Mouse (Mus musculus) heart, postnatal 0 days (tissue): ENCODE data around the gene Hist1h2bm. TPM values are rescaled to one million over a fixed set of nuclear protein-coding genes. Genes with fewer than 3 reads are reported as not detected.
"Not testable (repeated sequence)": the region's sequence is repeated elsewhere in the genome, so short reads cannot be mapped to it uniquely, and the experiment has no call there.

Experiments used
- ATAC-seq: fragments of 200-750 bp; cut with Nextera tagmentation; 2 replicates; pipeline ENCODE4 v1.8.0; 2017; ENCODE audit warnings: low read depth, moderate number of reproducible peaks, moderate library complexity; ENCODE audit not compliant: insufficient read depth
- DNase-seq: peaks from one replicate; pipeline ENCODE4 v3.0.0-alpha.2; 2016; ENCODE audit warnings: low spot score
- H3K27ac ChIP-seq: fragments of 300-500 bp; sonication (generic); 2 replicates; pipeline ENCODE4 v1.5.1; 2014; ENCODE audit warnings: low read depth, mild to moderate bottlenecking
- H3K27me3 ChIP-seq: fragments of 300-500 bp; sonication (generic); 2 replicates; pipeline ENCODE4 v1.6.1; 2014; ENCODE audit warnings: low read length, mixed read lengths; ENCODE audit not compliant: control insufficient read depth, insufficient read depth
- H3K36me3 ChIP-seq: fragments of 300-500 bp; sonication (generic); replicated peaks from 2 replicates; pipeline ENCODE4 v1.6.1; 2014; ENCODE audit warnings: low read length, mixed read lengths; ENCODE audit not compliant: control insufficient read depth, insufficient read depth
- H3K4me1 ChIP-seq: fragments of 300-500 bp; sonication (generic); 2 replicates; pipeline ENCODE4 v1.6.1; 2014; ENCODE audit warnings: antibody characterized with exemption; ENCODE audit not compliant: control insufficient read depth, insufficient read depth
- H3K4me2 ChIP-seq: fragments of 300-500 bp; sonication (generic); 2 replicates; pipeline ENCODE4 v1.6.1; 2014; ENCODE audit warnings: low read depth, mild to moderate bottlenecking, low read length, moderate library complexity
- H3K4me3 ChIP-seq: fragments of 300-500 bp; sonication (generic); 2 replicates; pipeline ENCODE4 v1.5.1; 2014; ENCODE audit warnings: low read depth, low read length
- H3K9ac ChIP-seq: fragments of 300-500 bp; sonication (generic); replicated peaks from 2 replicates; pipeline ENCODE4 v1.6.1; 2014; ENCODE audit warnings: low read depth, low read length, mixed read lengths
- H3K9me3 ChIP-seq: fragments of 300-500 bp; sonication (generic); replicated peaks from 2 replicates; pipeline ENCODE4 v1.6.1; 2016; ENCODE audit warnings: low read length; ENCODE audit not compliant: control insufficient read depth
- CTCF ChIP-seq: IDR thresholded peaks from 2 replicates; pipeline ENCODE4 v1.5.1; 2016; ENCODE audit warnings: antibody characterized with exemption, control low read depth, low read depth
- EP300 ChIP-seq: IDR thresholded peaks from 2 replicates; pipeline ENCODE4 v1.6.1; 2016; ENCODE audit warnings: antibody characterized with exemption, low read depth
- WGBS: fragments of 180-500 bp; shearing (Covaris S2); extraction: QIAGEN DNeasy Blood & Tissue Kit; methylation state at CpG from one replicate; pipeline ENCODE4 v1.1.7; 2014; 5-methylcytosine and 5-hydroxymethylcytosine counted together
- polyA plus RNA-seq: library from polyadenylated mRNA; unstranded; fragments of >200 nt; fragmentation: Nextera tagmentation; extraction: Ambion mirVana; gene quantifications from 2 replicates; pipeline ENCODE4 v1.2.1, GENCODE M21; 2015
- total RNA-seq: library from RNA; depleted of rRNA; stranded (reverse); fragments of >200 nt; gene quantifications from 2 replicates; pipeline ENCODE4 v1.2.3, GENCODE M21; 2014; ENCODE audit warnings: low replicate concordance; rRNA removed

Gene Hist1h2bm
- total RNA-seq (1,438 and 1,618 TPM in 2 replicates), polyA plus RNA-seq (0.60 and 0.90 TPM in 2 replicates)

DNA sequence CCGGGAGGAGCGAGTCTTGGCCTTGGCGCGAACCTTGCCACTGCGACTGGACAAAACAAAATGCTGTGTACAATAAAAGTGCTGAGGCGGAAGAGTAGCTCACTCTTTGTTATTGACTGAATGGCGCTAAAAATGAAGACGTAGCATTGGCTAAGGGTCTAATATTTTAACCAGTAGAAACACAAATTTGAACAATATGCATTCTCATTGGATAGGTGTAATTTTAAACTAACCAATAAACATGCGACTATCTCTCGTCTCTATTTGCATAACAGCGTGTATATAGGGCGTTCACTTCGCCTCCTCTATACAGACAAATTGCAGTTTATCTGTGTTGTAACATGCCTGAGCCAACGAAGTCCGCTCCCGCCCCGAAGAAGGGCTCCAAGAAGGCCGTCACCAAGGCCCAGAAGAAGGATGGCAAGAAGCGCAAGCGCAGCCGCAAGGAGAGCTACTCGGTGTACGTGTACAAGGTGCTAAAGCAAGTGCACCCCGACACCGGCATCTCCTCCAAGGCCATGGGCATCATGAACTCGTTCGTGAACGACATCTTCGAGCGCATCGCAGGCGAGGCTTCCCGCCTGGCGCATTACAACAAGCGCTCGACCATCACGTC is at the start of gene Hist1h2bm:
Gene Hist1h2bm (plus strand): TSS at position 288 of the 616 bp plus-strand sequence.
- H3K36me3 ChIP-seq, H3K9me3 ChIP-seq, H3K27me3 ChIP-seq: not testable (repeated sequence)
- WGBS, result under 1% methylated on average over 36 of the region's 37 CpGs
- ATAC-seq (peak; percentile 92), DNase-seq (peak; percentile 96)
- peak within 1 kb of the TSS; percentile 47 for H3K4me3 ChIP-seq
- peaks cover 14% of the 10 kb centered on the region; the same call in 1 of the 2 replicates for H3K4me1 ChIP-seq
- peak within 1 kb of the TSS; percentile 77 for H3K27ac ChIP-seq
- peak within 1 kb of the TSS; percentile 15; the same call in 1 of the 2 replicates for H3K9ac ChIP-seq
- peak within 1 kb of the TSS; percentile 66 for H3K4me2 ChIP-seq

DNA sequence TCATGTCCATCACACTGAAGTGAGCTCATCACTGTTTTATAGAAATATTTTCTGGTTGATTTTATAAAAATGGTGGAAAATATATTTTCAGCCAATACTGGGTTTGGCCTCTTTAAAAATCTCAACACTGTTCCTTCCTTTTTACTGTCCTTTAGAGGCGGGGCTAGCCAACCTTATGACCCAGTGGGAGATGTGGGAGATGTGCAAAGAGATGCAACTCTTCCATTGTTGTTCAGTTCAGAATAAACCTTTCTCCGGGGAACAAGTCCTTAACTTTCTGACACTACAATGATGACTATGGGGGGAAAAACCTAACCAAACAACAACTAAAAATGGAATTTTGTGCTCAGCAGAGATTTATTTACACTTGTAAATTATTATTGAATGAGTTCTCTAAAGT is 44.5 kb upstream of the Hist1h2bm start, which contains the start of gene Olfr1360:
Gene Olfr1360 (minus strand): TSS at position 101 of the 400 bp plus-strand sequence.
- Histone ChIP-seq H3K4me2 (no peak within 1 kb of the TSS), H3K9ac (no peak within 1 kb of the TSS), H3K27me3 (no peaks in the 10 kb centered on the region), H3K9me3 (no peaks in the 10 kb centered on the region), H3K27ac (no peak within 1 kb of the TSS), H3K4me1 (no peaks in the 10 kb centered on the region), H3K36me3 (no peaks in the 10 kb centered on the region), H3K4me3 (no peak within 1 kb of the TSS)
- 70% methylated on average over 2 of the region's 2 CpGs for WGBS
- ATAC-seq, result no peak
- DNase-seq, result no peak
- TF ChIP-seq CTCF, result no peak
- no peak for TF ChIP-seq EP300

DNA sequence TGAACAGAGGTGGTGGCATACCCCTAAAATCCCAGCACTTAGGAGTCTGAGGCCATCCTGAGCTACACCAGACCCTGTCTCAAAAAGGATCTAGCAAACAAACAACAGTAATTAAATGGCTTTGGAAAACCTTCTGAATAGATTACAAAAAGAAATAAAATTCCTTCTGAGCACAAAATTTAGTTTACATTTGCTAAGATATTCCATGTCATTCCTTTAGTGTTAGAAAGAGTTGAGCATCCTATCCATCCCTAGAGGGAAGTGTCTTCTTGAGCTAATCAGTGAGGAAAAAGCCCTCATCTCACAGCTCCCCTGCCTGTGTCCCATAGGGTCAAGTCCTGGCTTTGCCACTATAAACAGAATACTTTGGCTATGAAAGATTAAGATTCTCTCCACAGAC is 24.0 kb upstream of the Hist1h2bm start, which contains the start of gene Olfr1359:
Gene Olfr1359 (plus strand): TSS at position 301 of the 400 bp plus-strand sequence.
- no peak within 1 kb of the TSS for H3K27ac ChIP-seq

DNA sequence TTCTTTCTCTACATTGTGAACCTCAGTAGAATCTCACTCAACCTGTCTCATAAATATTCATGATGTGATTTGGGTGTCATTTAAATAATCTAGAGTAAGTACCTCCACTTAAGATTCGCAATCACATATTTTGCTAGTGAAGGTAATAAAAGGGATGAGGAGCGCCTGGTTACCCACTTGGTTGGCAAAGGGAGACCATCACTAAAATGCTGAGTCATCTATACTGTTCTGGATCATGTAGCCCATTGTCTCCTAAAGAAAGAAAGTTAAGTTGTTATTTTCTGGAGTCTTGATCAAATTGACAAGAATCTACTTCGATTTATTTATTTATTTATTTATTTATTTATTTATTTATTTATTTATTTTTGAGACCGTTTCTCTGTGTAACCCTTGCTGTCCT is 15.2 kb upstream of the Hist1h2bm start:
- Histone ChIP-seq H3K36me3 (no peaks in the 10 kb centered on the region), H3K27ac (no peak overlapping the region), H3K9ac (no peak overlapping the region), H3K4me2 (no peak overlapping the region), H3K27me3 (no peaks in the 10 kb centered on the region), H3K4me1 (peaks cover 7% of the 10 kb centered on the region; the same call in 1 of the 2 replicates), H3K9me3 (no peaks in the 10 kb centered on the region), H3K4me3 (no peak overlapping the region)
- TF ChIP-seq EP300 (no peak), CTCF (no peak)
- DNase-seq (no peak), ATAC-seq (no peak)
- 61% methylated on average over 4 of the region's 4 CpGs for WGBS

More for the DNA sequence above, 24.0 kb upstream of the Hist1h2bm start, which contains the start of gene Olfr1359:
- no peak for TF ChIP-seq CTCF
- TF ChIP-seq EP300, result no peak
- H3K27me3 ChIP-seq, result no peaks in the 10 kb centered on the region
- DNase-seq, result no peak
- ATAC-seq, result no peak
- H3K4me3 ChIP-seq, result no peak within 1 kb of the TSS
- no peak within 1 kb of the TSS for H3K9ac ChIP-seq
- no peaks in the 10 kb centered on the region for H3K36me3 ChIP-seq
- H3K9me3 ChIP-seq, result no peaks in the 10 kb centered on the region
- H3K4me2 ChIP-seq, result no peak within 1 kb of the TSS
- no peaks in the 10 kb centered on the region for H3K4me1 ChIP-seq

DNA sequence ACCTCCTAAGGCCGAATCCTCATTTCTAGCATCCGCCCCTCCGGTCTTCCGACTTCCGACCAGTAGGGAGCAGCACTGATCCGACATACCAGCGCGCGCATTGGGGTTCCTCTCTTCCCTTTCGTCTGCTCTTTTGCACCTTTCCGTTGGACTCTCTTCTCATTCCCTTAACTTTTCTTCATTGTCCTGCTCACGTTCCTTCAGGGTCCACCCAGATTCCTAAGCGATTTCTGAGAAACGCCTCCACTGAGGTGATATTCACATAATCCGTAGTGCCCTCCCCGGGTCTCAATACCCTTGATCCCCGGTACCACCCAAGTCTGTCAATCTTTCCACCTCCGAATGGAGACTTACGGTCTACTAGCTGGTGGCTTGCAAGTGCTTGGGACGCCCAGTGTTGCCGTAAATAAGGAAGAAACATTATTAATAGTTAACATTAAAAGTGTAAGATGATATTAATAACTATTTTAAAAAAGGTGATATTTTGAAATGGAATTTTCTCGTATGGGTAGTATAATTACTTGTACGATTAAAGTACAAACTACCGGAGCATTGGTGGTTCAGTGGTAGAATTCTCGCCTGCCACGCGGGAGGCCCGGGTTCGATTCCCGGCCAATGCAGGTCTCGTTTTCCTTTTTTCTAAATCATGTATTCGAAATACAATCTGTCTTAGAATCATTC is 11.7 kb upstream of the Hist1h2bm start:
- under 1% methylated on average over 32 of the region's 32 CpGs for WGBS
- TF ChIP-seq CTCF (peak; percentile 90), EP300 (0 out of 2 replicates have a peak, but pooled peaks have one; percentile 51)
- no peaks in the 10 kb centered on the region for H3K36me3 ChIP-seq

More for the DNA sequence above, 11.7 kb upstream of the Hist1h2bm start:
- H3K4me2 ChIP-seq, result peak overlapping the region; percentile 49
- no peaks in the 10 kb centered on the region for H3K27me3 ChIP-seq
- H3K9ac ChIP-seq, result peak overlapping the region; percentile 53
- DNase-seq (peak; percentile 90), ATAC-seq (peak; percentile 84)
- no peaks in the 10 kb centered on the region for H3K9me3 ChIP-seq
- peak overlapping the region; percentile 63 for H3K4me3 ChIP-seq
- peak overlapping the region; percentile 86 for H3K27ac ChIP-seq
- H3K4me1 ChIP-seq, result peaks cover 10% of the 10 kb centered on the region
